Mouse (Mus musculus) telencephalon, adult 2 months (tissue): ENCODE measurements around the gene Megf9.

ENCODE experiments used
- DNase-seq: peaks from one replicate; pipeline ENCODE4 v3.0.0-alpha.2; 2011; ENCODE audit warnings: low read depth, low spot score

Megf9 gene

DNA sequence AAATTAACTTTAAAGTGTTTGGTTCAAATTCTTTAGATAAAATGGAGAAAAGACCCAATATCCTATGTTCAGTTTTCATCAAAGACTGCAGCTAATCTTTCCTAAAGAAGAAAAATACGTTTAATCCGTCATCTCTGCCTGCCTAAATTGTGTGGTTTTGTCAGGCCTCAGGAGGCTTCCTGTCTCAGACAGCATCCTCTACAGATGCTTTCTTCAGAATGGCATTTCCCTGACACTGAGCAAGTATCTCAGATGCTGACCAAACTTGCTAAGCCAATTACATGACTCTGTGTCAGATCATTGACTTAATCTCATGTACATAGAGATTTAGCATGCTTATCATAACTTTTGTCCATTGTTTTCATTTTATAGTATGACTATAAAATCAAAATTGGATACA, 11.4 kb downstream of the Megf9 start:
- no peak for DNase-seq

- DNase-seq: no peak
Measured at GRCm38 (mm10) chr4:70521506-70522292, 13.1 kb downstream of the Megf9 start.

DNA sequence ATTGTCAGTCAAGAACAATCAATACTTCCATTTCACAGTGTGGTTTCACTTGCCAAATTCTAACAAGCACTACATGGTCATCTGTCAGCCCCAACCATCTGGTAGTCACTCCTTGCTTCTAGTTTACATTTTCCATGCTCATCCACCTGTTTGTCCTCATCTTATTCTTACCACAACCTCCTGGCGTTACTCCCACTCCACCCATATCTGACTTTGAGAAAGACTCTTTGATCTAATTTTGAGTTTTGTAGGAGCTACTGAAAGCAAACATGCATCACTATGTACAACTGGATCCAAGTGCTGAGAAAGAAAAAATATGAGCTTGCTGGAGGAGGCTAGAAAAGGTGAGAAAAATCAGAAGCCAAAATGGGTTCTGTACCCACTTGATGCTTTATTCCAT, 17.1 kb downstream of the Megf9 start:
- DNase-seq: peak; percentile 87

- no peak for DNase-seq
Measured at GRCm38 (mm10) chr4:70516289-70516688, 18.5 kb downstream of the Megf9 start.

DNA sequence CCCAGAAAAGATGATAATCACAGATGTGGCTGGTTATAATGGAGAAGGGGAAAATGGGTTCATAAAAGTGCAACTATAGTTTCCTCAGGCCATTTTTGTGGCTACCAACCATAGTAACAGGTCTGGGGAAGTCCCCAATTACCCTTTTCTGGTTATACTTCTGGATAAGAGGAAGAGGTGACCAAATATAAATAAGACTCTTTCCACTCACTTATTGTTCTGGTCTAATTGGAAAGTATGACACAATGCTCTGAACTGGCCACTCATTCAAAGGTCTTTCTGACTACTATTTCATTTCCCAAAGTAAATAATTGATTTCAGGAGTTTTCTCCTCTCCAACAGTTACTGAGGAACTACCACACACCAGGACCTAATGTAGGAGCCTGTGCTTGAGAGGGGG, 19.3 kb downstream of the Megf9 start:
- DNase-seq: no peak

DNA sequence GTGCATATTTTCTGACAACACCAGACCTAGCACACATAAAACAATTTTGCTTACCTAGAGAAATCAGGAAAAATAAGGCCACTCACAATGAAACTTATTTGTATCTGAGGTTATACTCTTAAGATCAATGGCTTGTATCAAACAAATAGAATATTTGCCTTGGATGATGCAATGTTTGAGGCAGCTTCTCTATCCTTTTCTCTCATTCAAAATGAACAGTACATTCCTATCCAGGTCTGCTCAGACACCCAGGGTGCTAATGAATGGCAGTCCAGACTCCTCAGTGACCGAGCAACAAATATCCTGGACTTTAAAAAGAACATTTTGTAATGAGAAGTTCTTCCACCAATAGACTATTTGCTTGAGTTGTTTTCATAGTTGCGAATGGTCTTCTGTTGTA, 24.8 kb downstream of the Megf9 start:
- DNase-seq: no peak

GRCm38 (mm10) chr4:70509565-70509964, 25.2 kb downstream of the Megf9 start:
- DNase-seq: no peak

GRCm38 (mm10) chr4:70508207-70508606, 26.6 kb downstream of the Megf9 start:
- no peak for DNase-seq

DNA sequence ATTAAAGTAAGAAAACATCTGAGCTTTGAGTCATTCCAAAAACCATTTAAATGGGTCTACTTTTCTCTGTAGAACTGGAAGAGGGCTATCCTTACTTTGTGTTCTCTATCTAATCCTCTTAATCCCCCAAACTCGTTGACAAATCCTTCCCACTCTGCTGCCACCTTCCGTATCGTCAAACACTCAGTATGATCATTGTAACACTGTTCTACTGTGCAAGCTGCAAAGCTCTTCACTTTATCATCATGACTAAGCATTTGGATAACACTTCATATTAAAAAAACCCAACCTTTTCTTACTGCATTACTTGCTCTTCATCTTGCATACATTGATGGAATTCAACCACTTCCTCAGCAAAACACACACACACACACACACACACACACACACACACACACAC, 28.8 kb downstream of the Megf9 start:
- DNase-seq: no peak

DNA sequence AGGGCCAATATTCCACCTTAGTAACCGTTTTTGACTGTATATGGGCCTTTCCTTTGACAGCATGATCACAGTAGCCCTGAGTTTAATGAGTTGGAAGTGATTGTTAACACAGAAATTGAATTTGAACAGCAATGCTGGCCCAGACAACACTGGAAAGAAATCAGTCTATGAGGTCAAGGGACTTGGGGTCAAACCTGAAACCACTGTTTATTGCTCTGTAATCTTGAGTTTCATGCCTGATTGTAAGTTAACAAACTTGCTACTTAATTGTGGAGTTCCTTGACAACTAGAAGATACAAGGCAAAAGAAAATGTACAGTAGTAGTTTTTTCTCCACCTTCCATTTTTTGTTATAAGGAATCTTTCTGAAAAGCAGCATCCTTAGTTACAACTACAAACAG, 31.0 kb downstream of the Megf9 start:
- DNase-seq: no peak

DNA sequence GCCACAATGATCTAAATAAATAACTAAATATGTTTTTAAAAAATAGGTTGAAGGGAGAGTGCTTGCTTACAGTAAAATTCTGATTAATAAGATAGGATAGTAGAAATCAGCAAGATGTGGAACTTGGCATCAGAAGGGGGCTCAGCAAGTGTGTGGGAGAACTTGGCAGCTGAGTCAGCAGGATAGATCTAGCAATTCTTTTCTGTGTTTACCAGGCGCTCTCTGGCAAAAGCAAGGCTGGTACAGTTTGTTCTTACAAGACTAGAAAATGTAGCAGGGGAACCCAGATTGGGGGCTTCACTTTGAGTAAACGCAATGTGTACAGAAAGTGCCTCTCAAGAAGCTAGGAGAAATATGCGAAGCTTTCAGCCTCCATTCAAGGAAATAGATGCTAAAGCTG, 35.5 kb downstream of the Megf9 start:
- DNase-seq: peak; percentile 70

- no peak for DNase-seq
Measured at GRCm38 (mm10) chr4:70496978-70497377, 37.8 kb downstream of the Megf9 start.

DNA sequence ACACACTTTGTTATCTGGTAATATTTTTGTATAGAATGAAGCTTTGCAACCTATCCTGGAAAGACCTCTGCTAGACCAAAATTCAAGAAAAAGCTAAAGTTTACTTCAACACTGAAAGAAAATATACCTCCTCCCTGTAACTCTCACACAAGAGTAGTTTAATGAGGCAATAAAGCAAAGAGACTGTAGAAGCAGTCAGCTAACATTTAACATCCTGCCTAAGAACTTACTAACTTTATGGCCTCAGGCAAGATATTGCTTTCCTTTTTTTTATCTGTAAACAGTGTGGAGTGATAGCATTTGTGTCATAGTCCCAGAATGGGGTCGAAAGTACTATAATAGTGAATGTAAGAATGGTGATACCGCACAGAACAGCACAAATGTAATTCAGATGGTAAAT, 45.0 kb downstream of the Megf9 start:
- DNase-seq: no peak

DNA sequence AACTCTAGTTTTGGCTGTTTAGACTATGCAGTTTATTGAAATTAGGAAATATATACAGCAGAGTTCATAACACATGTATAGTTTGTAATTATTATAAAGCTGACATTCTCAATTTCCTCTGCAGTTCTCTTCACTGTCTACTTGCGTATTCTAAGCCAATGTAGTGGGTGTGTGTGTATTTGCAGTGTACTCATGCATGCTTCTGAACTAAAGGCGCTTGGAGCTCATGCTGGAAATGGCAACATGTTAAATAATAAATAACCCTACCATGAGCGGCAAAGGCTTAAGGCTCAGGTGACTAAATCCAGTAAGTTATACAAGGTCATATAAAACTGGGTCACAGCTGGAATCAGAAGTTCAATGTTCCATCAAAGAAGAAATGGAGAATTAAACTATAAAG, 46.4 kb downstream of the Megf9 start:
- no peak for DNase-seq

DNA sequence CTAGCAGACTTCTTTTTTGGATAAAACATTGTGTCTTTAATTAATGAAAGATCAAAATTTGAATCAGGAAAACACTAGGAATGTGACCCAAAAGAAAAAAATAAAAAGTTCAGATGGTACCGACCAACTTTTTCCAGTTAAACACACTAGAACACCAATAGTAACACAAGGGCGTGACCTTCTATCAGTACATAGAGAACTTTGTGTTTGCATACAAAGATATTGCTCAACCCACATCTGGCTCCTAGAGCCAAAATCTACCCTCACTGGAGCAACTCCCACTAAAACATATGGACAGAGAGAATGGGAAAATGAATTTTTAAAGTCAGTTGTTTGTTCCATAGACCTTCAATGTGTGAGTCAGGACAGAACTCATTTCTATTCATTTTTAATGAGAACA, 50.7 kb downstream of the Megf9 start:
- no peak for DNase-seq

- DNase-seq: no peak
Measured at GRCm38 (mm10) chr4:70481931-70482330, 52.9 kb downstream of the Megf9 start.

- no peak for DNase-seq
Measured at GRCm38 (mm10) chr4:70471398-70471797, 63.4 kb downstream of the Megf9 start.

DNA sequence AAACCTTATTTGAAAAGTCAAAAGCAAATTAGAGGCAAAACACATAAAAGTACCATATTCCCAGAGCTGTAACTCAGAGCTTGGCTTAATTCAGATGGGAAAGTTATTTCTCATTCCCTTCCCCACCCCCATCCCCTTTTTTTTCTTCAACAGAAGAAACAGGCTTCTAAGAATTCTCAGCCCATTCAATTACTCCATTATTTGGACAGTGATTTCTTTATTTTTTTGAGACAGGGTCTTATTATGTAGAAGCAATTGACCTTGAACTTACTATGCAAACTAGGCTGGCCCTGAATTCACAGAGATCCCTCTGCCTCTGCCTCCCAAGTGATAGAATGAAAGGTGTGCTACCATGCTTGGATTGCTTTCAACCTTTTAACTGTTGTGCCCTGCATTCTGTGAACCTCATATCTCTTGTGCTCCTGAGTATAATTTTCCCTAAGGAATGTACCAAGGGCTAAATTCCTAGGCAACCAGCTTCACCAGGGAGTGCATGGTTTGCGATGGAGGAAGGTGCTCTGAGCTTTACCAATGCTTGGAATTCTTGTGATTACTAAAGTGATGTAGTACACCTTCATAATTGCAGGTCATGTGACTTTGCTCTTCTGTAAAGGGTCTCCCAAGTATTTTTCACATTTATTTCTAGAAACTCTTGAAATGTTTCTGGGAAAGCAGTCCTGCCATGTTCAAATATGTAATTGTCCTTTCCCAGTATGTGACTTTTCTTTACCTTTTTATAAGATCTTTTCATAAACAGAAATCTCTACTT, 68.7 kb downstream of the Megf9 start:
- DNase-seq: no peak

DNA sequence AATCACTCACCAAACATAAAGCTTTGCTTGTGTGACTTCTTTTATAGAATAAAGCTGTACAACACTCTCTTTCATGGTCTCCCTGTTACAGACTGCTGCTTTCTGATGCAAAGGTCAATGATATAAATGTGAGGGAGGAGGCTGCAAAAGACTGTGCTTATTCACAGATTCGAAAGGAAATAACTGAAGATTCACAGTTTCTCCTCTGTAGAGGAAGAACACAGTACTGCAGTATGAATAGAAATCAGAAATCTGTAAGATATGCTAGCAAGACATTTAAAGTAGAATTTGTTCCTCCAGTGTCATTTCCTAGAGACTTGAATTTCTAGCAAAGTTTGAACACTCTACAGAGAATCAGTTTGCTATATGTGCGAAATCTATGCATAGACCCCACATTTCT, 71.5 kb downstream of the Megf9 start:
- DNase-seq: no peak

- no peak for DNase-seq
Measured at GRCm38 (mm10) chr4:70461416-70461815, 73.4 kb downstream of the Megf9 start.

GRCm38 (mm10) chr4:70452161-70452560, 82.6 kb downstream of the Megf9 start:
- no peak for DNase-seq

GRCm38 (mm10) chr4:70451750-70452149, 83.0 kb downstream of the Megf9 start:
- peak; percentile 52 for DNase-seq

- no peak for DNase-seq
Measured at GRCm38 (mm10) chr4:70449668-70450067, 85.1 kb downstream of the Megf9 start.
